Mouse (Mus musculus): ENCODE measurements at regions not wholly inside any gene's neighbourhood (a gene's known extent, or its start where the extent isn't known, plus 50 kb on each side); places are given as distances from the start of the nearest gene placed in this dataset.

- TF ChIP-seq CTCF (IDR thresholded peaks at IDR 0.05; ENCODE audit: extremely low read depth, insufficient read length, insufficient replicate concordance, low read depth, low read length) (no peak), POLR2A (IDR thresholded peaks at IDR 0.05; ENCODE audit: low read depth, low read length) (no peak)
Measured at GRCm38 (mm10) chr1:69771436-69771835, 55.3 kb upstream of the Spag16 start.

Measured in small intestine, adult 2 months (tissue).